Mouse (Mus musculus) R1 (cell line): ENCODE data around the gene Mark3.
"Not testable (repeated sequence)": the region's sequence is repeated elsewhere in the genome, so short reads cannot be mapped to it uniquely, and the experiment has no call there.

ENCODE experiments used
- DNase-seq: peaks from one replicate; pipeline ENCODE4 v3.0.0-alpha.2; 2018; ENCODE audit warnings: low read depth, low spot score

The Mark3 gene

DNA sequence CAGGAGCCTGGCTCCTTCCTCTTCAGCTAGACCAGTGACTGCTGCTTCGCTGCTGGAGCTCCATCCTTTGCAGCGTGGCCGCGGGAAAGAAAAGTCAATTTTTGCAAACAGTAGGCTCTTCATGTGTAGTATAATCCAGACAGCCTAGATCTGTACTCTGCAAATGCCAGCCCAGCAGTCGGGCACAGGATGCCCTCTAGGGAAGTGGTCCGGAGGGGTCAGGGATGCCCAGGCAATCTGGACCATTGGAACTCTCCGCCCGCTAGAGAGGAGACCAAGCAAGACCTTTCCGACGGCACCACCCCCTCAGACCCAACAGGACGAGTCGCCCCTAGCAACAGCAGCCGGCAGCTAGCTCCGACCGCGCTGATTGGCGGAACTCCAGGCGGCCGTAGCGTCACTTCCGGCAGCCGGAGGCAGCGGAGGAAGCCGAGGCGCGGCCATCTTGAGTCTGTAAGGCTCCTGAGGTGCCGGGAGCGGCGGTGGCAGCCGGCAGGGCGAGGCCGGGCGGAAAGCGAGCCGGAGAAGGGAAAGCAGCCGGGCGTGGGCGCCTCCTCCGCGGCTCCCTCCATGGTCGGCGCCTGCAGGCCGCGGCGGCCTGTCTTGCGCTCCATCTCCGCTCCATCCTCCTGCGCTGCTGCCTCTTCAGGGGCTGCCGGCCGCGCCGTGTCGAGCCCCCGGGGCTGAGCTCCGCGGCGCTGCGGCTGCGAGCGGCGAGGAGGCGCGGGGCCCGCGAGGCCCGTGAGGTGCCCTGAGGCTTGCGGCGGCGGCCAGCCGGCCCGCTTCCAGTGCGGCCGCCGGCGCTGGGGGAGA is at the start of gene Mark3:
TSS of gene Mark3 (plus strand) at position 450 of the 813 bp plus-strand sequence.
- peak; percentile 97 for DNase-seq

DNA sequence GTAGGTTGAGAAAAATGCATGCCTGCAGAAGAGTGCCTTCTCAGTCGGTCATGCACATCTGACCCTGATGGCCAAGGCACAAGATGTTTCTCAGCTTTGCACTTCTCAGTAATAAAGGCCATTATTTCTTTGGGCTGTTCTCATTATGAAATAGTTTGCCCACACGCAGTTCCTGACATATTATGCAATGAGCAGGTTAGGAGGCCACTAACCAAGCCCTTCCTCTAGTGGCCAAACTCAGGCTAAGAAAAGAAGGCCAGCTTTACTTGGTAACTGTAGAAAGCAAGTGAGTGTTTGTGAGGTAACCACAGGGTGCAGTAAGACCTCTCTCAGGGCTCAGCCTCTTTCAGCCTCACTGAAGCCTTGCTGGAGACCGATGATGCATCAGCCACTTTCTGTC is 49.4 kb upstream of the Mark3 start:
- DNase-seq = no peak

DNA sequence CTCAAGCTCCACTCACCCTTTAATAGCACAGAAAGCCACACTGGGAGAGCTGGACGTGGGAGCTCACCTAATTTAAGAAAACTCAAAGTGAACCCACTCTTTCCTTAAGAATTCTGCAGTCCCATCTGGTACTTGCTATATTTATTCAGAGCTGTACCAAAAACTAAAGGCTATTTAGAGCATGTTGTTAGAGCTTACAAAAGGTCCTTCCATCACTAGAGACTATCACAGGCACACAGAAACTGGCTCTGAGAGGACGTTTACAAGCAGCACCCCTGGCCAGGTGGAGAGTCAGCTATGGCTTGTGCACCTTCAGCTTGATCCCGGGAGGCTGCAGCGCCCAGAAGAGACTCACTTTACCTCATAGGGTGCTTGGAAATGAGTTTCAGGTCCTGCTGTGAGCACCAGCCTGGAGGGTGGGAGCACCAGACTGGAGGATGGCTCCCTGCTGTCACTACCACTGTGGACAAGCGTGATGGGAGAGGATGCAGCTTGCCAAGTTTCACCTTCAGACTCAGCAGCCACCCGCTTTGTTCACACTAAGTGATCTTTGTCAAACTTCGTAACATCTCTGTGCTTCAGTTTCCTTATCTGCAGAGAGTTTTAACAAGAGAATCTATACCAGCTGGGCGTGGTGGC is 46.6 kb upstream of the Mark3 start:
- DNase-seq = no peak

- DNase-seq = peak; percentile 62
Observed at GRCm38 (mm10) chr12:111529192-111529591, 45.1 kb upstream of the Mark3 start.

GRCm38 (mm10) chr12:111533096-111533794 is 41.1 kb upstream of the Mark3 start:
- no peak for DNase-seq

GRCm38 (mm10) chr12:111535281-111535680 is 39.0 kb upstream of the Mark3 start:
- DNase-seq = peak; percentile 30

DNA sequence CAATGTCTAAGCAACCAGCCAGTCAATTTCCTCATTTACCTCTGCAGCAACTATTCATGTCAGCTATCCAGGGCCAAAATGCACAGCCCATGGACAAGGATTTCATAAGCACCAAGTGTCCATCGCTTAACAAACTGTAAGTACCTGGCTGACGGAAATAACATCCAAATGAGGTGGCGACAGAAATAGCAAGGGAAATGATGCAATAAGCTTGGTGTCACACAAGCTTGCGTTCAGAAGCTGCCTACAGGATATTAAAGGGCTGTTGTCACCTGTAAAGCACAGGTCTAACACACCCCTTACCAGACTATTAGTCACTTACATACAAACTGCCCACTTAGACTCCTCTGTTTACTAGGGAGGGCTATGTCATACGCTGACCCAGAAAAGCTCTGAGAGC is 38.6 kb upstream of the Mark3 start:
- no peak for DNase-seq

DNA sequence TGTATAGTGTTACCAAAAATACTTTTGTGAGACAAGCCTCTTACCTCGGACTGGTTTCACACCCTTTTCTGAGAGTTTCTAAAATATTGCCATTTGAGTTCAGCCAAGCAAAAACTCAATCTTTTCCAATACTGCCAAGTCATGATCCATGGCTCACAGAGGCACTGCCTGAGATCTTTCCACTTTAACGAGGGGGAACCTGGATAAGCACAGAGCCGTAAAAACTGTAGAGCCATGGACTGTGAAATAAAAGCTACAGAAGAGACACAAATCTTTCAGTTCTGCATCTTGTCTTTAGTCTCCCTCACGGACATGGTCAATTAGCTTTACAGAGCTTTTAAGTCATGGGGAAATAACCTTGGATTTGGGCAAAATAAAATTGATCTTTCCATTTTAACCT is 37.6 kb upstream of the Mark3 start:
- no peak for DNase-seq

DNA sequence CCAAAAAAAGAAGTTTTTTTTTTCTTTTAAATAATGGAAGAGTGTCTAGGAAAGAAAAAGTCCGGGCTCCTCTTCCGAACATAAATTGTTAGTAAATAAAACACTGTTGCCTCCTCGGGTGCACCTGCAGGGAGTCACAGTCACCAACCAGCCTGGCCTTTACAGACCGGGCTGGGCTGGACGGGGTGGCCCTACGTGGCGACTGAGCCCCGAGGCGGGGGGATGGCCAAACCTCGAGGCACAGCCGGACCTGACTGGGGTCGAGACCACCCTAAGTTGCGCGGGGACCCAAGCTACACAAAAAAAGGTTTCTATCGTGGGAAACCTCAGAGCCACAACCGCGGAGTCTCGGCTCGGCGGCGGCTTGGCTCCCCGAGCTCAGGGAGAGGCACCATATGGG is 37.0 kb upstream of the Mark3 start:
- no peak for DNase-seq

GRCm38 (mm10) chr12:111537796-111538291 is 36.5 kb upstream of the Mark3 start, which contains the start of gene Eif5:
Gene Eif5, plus strand, starts transcription at chr12:111538016.
- DNase-seq = peak; percentile 99

DNA sequence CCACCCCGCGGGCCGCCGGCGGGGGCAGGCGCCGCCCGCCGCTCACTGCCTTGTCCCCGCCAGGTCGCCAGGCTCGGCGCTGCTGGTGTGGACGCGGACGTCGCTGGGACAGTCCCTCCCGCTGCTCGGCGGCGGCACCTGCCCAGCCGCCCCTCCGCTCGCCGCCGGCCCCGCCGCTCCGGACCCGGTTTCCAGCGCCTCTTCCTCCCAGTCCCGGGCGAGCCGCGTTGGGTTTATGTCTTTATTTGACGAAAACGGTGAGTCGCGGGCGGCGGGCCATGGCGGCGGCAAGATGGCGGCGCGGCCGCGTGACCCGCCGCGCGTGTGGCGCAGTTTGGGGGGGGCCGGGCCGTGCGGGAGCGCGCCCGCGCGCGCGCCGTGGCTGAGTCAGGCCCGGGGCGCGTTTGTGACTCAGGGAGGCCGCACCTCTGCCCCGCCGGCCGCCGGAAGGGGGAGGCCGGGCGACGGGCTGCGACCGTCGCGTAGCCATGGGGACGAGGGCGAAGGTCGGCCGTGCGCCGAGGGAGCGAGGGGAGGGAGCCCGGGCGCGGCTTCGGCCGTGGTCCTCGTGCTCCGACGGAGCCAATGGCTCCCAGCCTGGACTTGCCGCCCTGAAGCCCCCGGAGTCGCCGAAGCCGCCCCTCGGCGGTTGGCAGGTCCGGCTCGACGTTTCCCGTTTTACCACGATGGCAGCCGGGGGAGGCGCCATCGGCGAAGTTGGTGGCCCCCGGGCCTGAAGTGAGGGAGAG is 35.9 kb upstream of the Mark3 start:
- peak; percentile 59 for DNase-seq

- peak; percentile 48 for DNase-seq
Observed at GRCm38 (mm10) chr12:111539041-111539345, 35.3 kb upstream of the Mark3 start.

DNA sequence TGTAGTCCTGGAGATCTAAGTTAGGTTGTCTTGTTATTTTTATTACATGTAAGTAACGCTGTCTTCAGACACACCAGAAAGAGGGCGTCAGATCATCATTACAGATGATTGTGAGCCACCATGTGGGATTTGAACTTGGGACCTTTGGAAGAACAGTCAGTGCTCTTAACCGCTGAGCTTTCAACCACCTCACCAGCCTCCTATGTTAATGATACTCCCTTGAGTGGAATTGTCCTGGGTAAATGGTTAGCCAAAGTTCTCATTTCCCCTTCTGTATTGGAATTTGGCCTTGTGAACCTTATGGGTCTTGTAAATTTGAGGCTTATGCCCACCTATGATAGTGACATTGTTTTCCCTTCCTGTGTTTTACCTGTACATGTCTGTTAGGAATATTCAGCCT is 27.3 kb upstream of the Mark3 start:
- DNase-seq = no peak

DNA sequence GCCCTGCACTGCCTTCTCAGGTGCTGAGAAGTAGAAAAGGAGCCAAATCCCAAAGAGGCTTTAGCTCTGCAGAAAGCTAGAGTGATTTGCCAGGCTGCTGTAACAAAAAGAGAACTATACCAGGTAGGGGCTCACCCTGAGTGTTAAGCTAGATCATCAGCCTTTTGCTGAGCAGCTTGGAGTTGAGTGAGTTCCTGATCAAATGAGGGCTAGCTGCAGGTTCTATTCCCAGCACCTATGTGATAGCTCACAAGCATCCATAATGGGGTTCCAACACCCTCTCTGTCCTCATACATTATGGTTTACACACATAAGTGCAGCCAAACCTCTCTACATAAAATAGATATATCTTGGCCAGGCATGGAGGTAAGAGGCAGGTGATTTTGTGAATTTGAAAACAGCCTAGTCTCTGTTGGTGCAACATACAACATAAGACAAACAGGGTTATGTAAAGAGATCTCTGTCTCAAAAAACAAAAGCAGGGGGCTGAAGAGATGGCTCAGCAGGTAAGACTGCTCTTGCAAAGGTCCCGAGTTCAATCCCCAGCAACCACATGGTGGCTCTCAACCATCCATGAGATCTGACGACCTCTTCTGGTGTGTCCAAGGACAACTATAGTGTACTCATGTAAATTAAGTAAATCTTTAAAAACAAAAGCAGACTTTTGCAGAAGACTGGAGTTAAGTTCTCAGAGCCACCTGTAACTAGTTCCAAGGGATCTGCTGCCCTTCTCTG is 25.6 kb upstream of the Mark3 start:
- peak; percentile 49 for DNase-seq

DNA sequence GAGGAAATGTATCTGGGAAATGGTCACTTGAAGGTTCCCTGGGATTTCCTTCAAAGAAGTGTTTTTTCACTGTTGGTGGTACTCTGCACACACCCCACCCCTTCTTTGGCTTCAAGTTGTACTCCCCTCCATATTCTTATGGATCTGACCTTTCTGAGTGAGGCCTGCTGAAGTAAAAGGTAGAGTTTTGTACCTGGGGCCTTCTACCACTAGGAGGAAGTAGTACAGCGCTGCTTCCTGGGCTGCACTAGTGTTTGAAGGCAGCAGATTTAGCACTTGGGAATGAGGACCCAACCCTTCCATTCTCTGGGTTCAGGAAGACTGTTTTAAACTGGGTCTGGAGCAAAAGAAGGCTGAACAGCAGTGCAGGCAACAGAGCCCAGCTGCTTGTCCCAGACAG is 23.6 kb upstream of the Mark3 start:
- peak; percentile 67 for DNase-seq

- DNase-seq = peak; percentile 53
Observed at GRCm38 (mm10) chr12:111552342-111552741, 22.0 kb upstream of the Mark3 start.

GRCm38 (mm10) chr12:111555357-111555756 is 19.0 kb upstream of the Mark3 start:
- peak; percentile 55 for DNase-seq

GRCm38 (mm10) chr12:111555893-111556292 is 18.4 kb upstream of the Mark3 start:
- DNase-seq = not testable (repeated sequence)

- DNase-seq = peak; percentile 1
Observed at GRCm38 (mm10) chr12:111557538-111557937, 16.8 kb upstream of the Mark3 start.

- no peak for DNase-seq
Observed at GRCm38 (mm10) chr12:111558655-111559054, 15.7 kb upstream of the Mark3 start.

- DNase-seq = peak; percentile 64
Observed at GRCm38 (mm10) chr12:111559647-111560258, 14.6 kb upstream of the Mark3 start.
